Mouse (Mus musculus): ENCODE data around the gene Cyp3a13. TPM values are rescaled to one million over a fixed set of nuclear protein-coding genes. Genes with fewer than 3 reads are reported as not detected.

The Cyp3a13 gene
- total RNA-seq (2023) = not detected

GRCm38 (mm10) chr5:137921532-137921931, at the start of gene Cyp3a13:
TSS of gene Cyp3a13 (minus strand) at chr5:137921619.

DNA sequence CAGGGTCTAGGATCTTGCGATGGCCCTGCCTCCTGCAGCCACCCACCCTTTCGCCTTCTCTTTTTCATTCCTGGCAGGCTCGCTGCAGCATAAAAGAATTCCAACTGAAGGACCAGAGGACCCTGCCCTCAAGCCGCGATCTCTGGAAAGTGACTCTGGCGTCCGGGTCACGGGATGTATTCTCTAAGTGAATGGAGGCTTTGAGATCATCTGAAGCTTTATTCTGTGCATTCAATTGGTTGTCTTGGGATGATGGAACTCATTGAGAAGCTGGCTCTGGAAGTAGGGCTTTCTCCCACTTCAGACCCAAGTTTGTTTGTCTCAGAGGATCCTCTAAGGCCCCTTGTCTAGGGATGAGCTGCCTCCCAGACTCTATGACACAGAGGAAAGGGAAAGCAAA, 41.5 kb upstream of the Cyp3a13 start, which contains the start of gene Gjc3:
Gjc3 (minus strand) TSS at position 154 of the 400 bp plus-strand sequence.

GRCm38 (mm10) chr5:137871644-137872380, 49.6 kb downstream of the Cyp3a13 start, which contains the start of gene Pilrb2:
TSS of gene Pilrb2 (minus strand) at chr5:137871815.

GRCm38 (mm10) chr5:137857960-137858710, 63.3 kb downstream of the Cyp3a13 start, which contains the start of gene Pilrb1:
TSS of gene Pilrb1 (minus strand) at chr5:137858106.

Other genes starting within 250 kb of the Cyp3a13 start
- gene Agfg2, start 236.9 kb downstream of the Cyp3a13 start, total RNA-seq (2023) = 22.2 TPM
- gene Nyap1, start 180.0 kb downstream of the Cyp3a13 start, total RNA-seq (2023) = 1.3 TPM
- 190 TPM for gene Tsc22d4, start 175.9 kb downstream of the Cyp3a13 start, total RNA-seq (2023)
- gene Ppp1r35, start 142.8 kb downstream of the Cyp3a13 start, total RNA-seq (2023) = 22.6 TPM
- 196 TPM for gene Mepce, start 134.0 kb downstream of the Cyp3a13 start, total RNA-seq (2023)
- gene Zcwpw1, start 133.8 kb downstream of the Cyp3a13 start, total RNA-seq (2023) = 26.4 TPM
- 1.9 TPM for gene Pilra, start 85.3 kb downstream of the Cyp3a13 start, total RNA-seq (2023)
- gene Pilrb1, start 63.5 kb downstream of the Cyp3a13 start, total RNA-seq (2023) = 2.2 TPM
- 3.6 TPM for gene Pilrb2, start 49.8 kb downstream of the Cyp3a13 start, total RNA-seq (2023)
- gene Gjc3, start 41.5 kb upstream of the Cyp3a13 start, total RNA-seq (2023) = not detected
- gene Azgp1, start 59.9 kb upstream of the Cyp3a13 start, total RNA-seq (2023) = not detected
- gene Smok3a, start 99.6 kb upstream of the Cyp3a13 start, total RNA-seq (2023) = not detected
- gene Smok3b, start 99.8 kb upstream of the Cyp3a13 start, total RNA-seq (2023) = not detected
- not detected for gene Smok3c, start 131.6 kb upstream of the Cyp3a13 start, total RNA-seq (2023)
- gene Zkscan1, start 163.5 kb upstream of the Cyp3a13 start, total RNA-seq (2023) = 23.5 TPM
- gene Zscan21, start 195.3 kb upstream of the Cyp3a13 start, total RNA-seq (2023) = 13.4 TPM
- 13.9 TPM for gene Zfp113, start 234.1 kb upstream of the Cyp3a13 start, total RNA-seq (2023)
- 54.0 TPM for gene Cops6, start 239.5 kb upstream of the Cyp3a13 start, total RNA-seq (2023)

All from CD8-positive naive resting alpha-beta T cell, adult 57 days (primary cell).